Mouse (Mus musculus): ENCODE results near the gene Acvrl1. TPM values are rescaled to one million over a fixed set of nuclear protein-coding genes. Genes with fewer than 3 reads are reported as not detected.

Acvrl1 gene
- polyA plus RNA-seq, 1 experiment from 2014 or later: 8.6 TPM

DNA sequence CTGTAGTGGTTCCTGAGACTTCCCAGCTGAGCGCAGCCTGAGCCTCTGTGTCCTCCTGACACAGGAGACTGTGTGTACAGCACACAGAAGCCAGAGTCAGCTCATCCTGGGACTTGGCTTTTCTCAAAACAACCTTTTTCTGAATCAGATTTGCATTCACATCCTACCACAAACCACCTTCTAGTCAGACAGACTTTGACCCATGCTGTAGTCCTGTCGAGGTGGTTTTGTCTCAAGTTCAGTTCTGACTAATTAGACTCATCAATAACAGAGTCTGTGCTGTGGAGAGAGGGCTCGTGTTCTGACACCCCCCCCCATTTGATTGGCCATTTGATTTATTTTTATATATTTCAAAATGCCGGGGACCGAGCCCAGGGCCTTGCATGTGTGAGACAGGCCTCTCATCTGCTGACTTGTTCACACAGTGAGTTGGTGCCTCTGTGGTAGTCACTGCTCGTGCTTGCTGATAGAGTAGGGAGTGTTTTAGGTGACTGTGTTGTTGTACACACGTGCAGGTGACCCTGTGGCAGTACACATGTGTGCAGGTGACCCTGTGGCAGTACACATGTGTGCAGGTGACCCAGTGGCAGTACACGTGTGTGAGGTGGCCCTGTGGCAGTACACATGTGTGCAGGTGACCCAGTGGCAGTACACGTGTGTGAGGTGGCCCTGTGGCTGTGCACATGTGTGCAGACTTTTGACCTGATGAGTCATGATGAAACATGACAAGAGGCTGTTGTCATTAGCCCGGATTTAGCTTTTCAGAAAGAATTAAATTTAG, 61.8 kb downstream of the Acvrl1 start:
- Histone ChIP-seq H3K27me3 (no peaks in the 10 kb centered on the region), H3K27ac (no peak overlapping the region), H3K4me1 (replicated peaks) (peaks cover 61% of the 10 kb centered on the region), H3K9ac (no peak overlapping the region), H3K36me3 (peaks cover 24% of the 10 kb centered on the region), H3K4me3 (no peak overlapping the region), H3K4me2 (no peak overlapping the region), H3K9me3 (no peaks in the 10 kb centered on the region)
- ATAC-seq (ENCODE audit: low FRiP score): no peak
- WGBS: 79% methylated on average over 10 of the region's 10 CpGs

- no peaks in the 10 kb centered on the region for H3K27me3 ChIP-seq
- H3K4me2 ChIP-seq: no peak overlapping the region
- H3K9ac ChIP-seq: no peak overlapping the region
- H3K36me3 ChIP-seq: peaks cover 26% of the 10 kb centered on the region
- 78% methylated on average over 5 of the region's 5 CpGs for WGBS
- no peak overlapping the region for H3K27ac ChIP-seq
- no peak overlapping the region for H3K4me3 ChIP-seq
- H3K4me1 ChIP-seq (replicated peaks): peaks cover 61% of the 10 kb centered on the region
- H3K9me3 ChIP-seq: no peaks in the 10 kb centered on the region
- no peak for ATAC-seq (ENCODE audit: low FRiP score)
Observed at GRCm38 (mm10) chr15:101190762-101191150, 62.4 kb downstream of the Acvrl1 start.

DNA sequence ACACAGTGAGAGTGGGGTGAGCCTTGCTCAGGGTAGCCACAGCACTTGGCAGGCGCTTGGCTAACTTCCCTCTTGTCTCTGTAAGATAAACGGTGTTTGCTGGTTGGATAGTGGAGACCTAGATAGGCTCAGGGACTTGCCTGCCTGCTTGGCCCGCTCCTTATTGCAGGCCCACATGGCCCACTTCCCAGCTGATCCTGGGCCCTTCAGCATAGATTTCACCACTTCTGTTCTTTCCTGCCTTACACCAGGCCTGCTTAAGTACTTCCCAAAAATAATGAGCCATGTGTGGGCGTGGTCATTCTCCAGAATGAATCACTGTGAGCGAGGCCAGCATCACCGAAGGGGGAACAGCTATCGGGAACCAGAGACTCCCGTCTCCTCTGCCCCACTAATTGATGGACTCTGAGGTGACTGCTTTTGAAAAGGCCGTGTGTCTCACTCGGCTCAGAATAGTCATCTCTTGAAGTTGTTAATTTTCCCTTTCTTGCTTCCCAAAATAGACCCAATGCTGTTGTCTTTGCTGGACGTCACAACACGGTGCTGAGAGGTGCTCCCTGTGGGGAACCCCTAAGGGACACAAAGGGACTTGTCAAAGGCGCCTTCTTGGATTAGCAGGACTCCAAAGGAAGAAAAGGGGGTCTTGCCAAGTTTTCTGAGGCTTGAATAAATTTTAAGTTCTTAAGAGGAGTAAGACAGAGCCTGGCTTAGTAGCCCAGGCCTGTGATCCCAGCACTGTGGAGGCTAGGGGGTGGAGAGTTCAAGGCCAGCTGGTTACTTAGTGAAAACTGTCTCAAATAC, 63.3 kb downstream of the Acvrl1 start:
- 14% methylated on average over 13 of the region's 13 CpGs for WGBS
- Histone ChIP-seq H3K27ac (peak overlapping the region; percentile 30), H3K9ac (no peak overlapping the region), H3K9me3 (no peaks in the 10 kb centered on the region), H3K27me3 (no peaks in the 10 kb centered on the region), H3K4me2 (no peak overlapping the region), H3K4me1 (replicated peaks) (peaks cover 61% of the 10 kb centered on the region), H3K4me3 (no peak overlapping the region), H3K36me3 (peaks cover 30% of the 10 kb centered on the region)
- peak; percentile 50; the same call in 1 of the 2 replicates for ATAC-seq (ENCODE audit: low FRiP score)

GRCm38 (mm10) chr15:101192260-101192640, 63.9 kb downstream of the Acvrl1 start:
- ATAC-seq (ENCODE audit: low FRiP score): no peak
- peaks cover 35% of the 10 kb centered on the region for H3K36me3 ChIP-seq
- H3K27ac ChIP-seq: peak overlapping the region; percentile 10; the same call in 1 of the 2 replicates
- peaks cover 61% of the 10 kb centered on the region for H3K4me1 ChIP-seq (replicated peaks)
- no peak overlapping the region for H3K4me3 ChIP-seq
- WGBS: 49% methylated on average over 7 of the region's 7 CpGs
- no peak overlapping the region for H3K9ac ChIP-seq
- no peaks in the 10 kb centered on the region for H3K9me3 ChIP-seq
- no peak overlapping the region for H3K4me2 ChIP-seq
- H3K27me3 ChIP-seq: no peaks in the 10 kb centered on the region

DNA sequence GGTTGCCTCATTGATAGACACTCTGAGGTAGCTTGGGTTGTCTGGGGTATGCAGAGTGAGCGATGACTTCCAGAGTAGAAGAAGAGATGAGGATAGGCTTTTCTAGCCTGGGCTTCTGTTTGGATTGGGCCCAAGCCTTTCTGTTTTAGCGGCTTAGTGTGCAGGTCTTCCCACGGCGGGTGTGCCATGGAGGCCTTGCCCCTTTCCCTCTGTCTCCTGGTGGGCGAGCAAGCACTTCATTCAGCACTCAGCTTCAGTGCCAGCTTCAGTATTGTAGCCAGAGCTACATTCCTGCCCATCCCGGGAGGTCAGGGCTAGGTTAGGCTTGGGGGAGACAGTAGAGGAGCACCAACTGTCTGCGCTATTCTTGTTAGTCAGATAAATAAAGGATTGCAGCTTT, 64.3 kb downstream of the Acvrl1 start:
- Histone ChIP-seq H3K4me2 (no peak overlapping the region), H3K4me1 (replicated peaks) (peaks cover 64% of the 10 kb centered on the region), H3K9ac (no peak overlapping the region), H3K36me3 (peaks cover 39% of the 10 kb centered on the region), H3K9me3 (no peaks in the 10 kb centered on the region), H3K27me3 (no peaks in the 10 kb centered on the region), H3K4me3 (no peak overlapping the region), H3K27ac (peak overlapping the region; percentile 10; the same call in 1 of the 2 replicates)
- no peak for ATAC-seq (ENCODE audit: low FRiP score)
- 85% methylated on average over 7 of the region's 7 CpGs for WGBS

GRCm38 (mm10) chr15:101193971-101194370, 65.6 kb downstream of the Acvrl1 start:
- no peak overlapping the region for H3K9ac ChIP-seq
- H3K27me3 ChIP-seq: no peaks in the 10 kb centered on the region
- peaks cover 51% of the 10 kb centered on the region for H3K36me3 ChIP-seq
- H3K4me3 ChIP-seq: no peak overlapping the region
- H3K4me2 ChIP-seq: no peak overlapping the region
- 97% methylated on average over 6 of the region's 6 CpGs for WGBS
- no peak for ATAC-seq (ENCODE audit: low FRiP score)
- H3K4me1 ChIP-seq (replicated peaks): peaks cover 54% of the 10 kb centered on the region
- H3K27ac ChIP-seq: no peak overlapping the region
- no peaks in the 10 kb centered on the region for H3K9me3 ChIP-seq

Small RNAs within 50 kb of the gene (microRNA-seq; reads per million reads assigned to microRNA genes)
- gene Mir6962: 2.6 reads per million, percentile 3 among the genes with 10 or more reads in this experiment

Other genes starting within 250 kb of the Acvrl1 start
- not detected in 2 replicates for gene Gm47841, start 81.1 kb upstream of the Acvrl1 start, polyA plus RNA-seq (2015; fragmentation: Nextera tagmentation; extraction: Ambion mirVana)
- gene Fignl2, start 50.0 kb upstream of the Acvrl1 start, polyA plus RNA-seq (2015; fragmentation: Nextera tagmentation; extraction: Ambion mirVana): 0.16 and 0.23 TPM in 2 replicates
- not detected in 2 replicates for gene Ankrd33, start 12.8 kb upstream of the Acvrl1 start, polyA plus RNA-seq (2015; fragmentation: Nextera tagmentation; extraction: Ambion mirVana)
- gene Acvr1b, start 45.5 kb downstream of the Acvrl1 start, polyA plus RNA-seq (2015; fragmentation: Nextera tagmentation; extraction: Ambion mirVana): 19.6 and 20.5 TPM in 2 replicates
- 1.7 and 1.8 TPM in 2 replicates for gene Grasp, start 95.7 kb downstream of the Acvrl1 start, polyA plus RNA-seq (2015; fragmentation: Nextera tagmentation; extraction: Ambion mirVana)
- gene Nr4a1, start 125.7 kb downstream of the Acvrl1 start, polyA plus RNA-seq (2015; fragmentation: Nextera tagmentation; extraction: Ambion mirVana): 4.9 and 5.0 TPM in 2 replicates
- 82.9 and 84.6 TPM in 2 replicates for gene Atg101, start 155.8 kb downstream of the Acvrl1 start, polyA plus RNA-seq (2015; fragmentation: Nextera tagmentation; extraction: Ambion mirVana)
- gene 6030408B16Rik, start 164.7 kb downstream of the Acvrl1 start, polyA plus RNA-seq (2015; fragmentation: Nextera tagmentation; extraction: Ambion mirVana): 0.56 and 0.66 TPM in 2 replicates
- 0.09 and 0.10 TPM in 2 replicates for gene Krt80, start 241.6 kb downstream of the Acvrl1 start, polyA plus RNA-seq (2015; fragmentation: Nextera tagmentation; extraction: Ambion mirVana)